Mouse (Mus musculus): ENCODE results near the gene Scfd2. TPM values are rescaled to one million over a fixed set of nuclear protein-coding genes. Genes with fewer than 3 reads are reported as not detected.

The Scfd2 gene
- polyA plus RNA-seq, 1 experiment from 2014 or later = 15.2 TPM

GRCm38 (mm10) chr5:74211346-74211745 is 320.2 kb downstream of the Scfd2 start:
- Histone ChIP-seq H3K36me3 (ENCODE audit: control insufficient read depth, insufficient read depth, low read length) (no peaks in the 10 kb centered on the region), H3K4me1 (replicated peaks; ENCODE audit: control insufficient read depth, insufficient read depth) (0 out of 2 replicates have a peak, but pooled peaks cover 13% of the 10 kb centered on the region), H3K4me2 (replicated peaks; ENCODE audit: low read depth) (no peak overlapping the region), H3K9ac (ENCODE audit: low read length) (no peak overlapping the region), H3K27me3 (ENCODE audit: control insufficient read depth, insufficient read depth, low read length) (no peaks in the 10 kb centered on the region), H3K27ac (replicated peaks) (no peak overlapping the region), H3K4me3 (ENCODE audit: low read depth, low read length) (no peak overlapping the region), H3K9me3 (ENCODE audit: control insufficient read depth, low read length) (no peaks in the 10 kb centered on the region)
- no peak for ATAC-seq (ENCODE audit: low FRiP score, low TSS enrichment)
- no peak for DNase-seq (ENCODE audit: low spot score)
- 70% methylated on average over 11 of the region's 11 CpGs for WGBS
- TF ChIP-seq EP300 (optimal IDR thresholded peaks at IDR 0.05) (no peak), CTCF (IDR thresholded peaks at IDR 0.05; ENCODE audit: low read depth) (no peak)

- H3K4me1 ChIP-seq (replicated peaks; ENCODE audit: control insufficient read depth, insufficient read depth) = 0 out of 2 replicates have a peak, but pooled peaks cover 9% of the 10 kb centered on the region
- H3K4me2 ChIP-seq (replicated peaks; ENCODE audit: low read depth) = no peak overlapping the region
- H3K36me3 ChIP-seq (ENCODE audit: control insufficient read depth, insufficient read depth, low read length) = no peaks in the 10 kb centered on the region
- H3K9me3 ChIP-seq (ENCODE audit: control insufficient read depth, low read length) = no peaks in the 10 kb centered on the region
- TF ChIP-seq CTCF (IDR thresholded peaks at IDR 0.05; ENCODE audit: low read depth) (no peak), EP300 (optimal IDR thresholded peaks at IDR 0.05) (no peak)
- no peak overlapping the region for H3K4me3 ChIP-seq (ENCODE audit: low read depth, low read length)
- H3K9ac ChIP-seq (ENCODE audit: low read length) = no peak overlapping the region
- no peak overlapping the region for H3K27ac ChIP-seq (replicated peaks)
- DNase-seq (ENCODE audit: low spot score) (no peak), ATAC-seq (ENCODE audit: low FRiP score, low TSS enrichment) (no peak)
- 50% methylated on average over 4 of the region's 4 CpGs for WGBS
- H3K27me3 ChIP-seq (ENCODE audit: control insufficient read depth, insufficient read depth, low read length) = no peaks in the 10 kb centered on the region
These were observed 321.9 kb downstream of the Scfd2 start for GRCm38 (mm10) chr5:74209640-74210039.

GRCm38 (mm10) chr5:74208438-74208837 is 323.1 kb downstream of the Scfd2 start:
- DNase-seq (ENCODE audit: low spot score) (no peak), ATAC-seq (ENCODE audit: low FRiP score, low TSS enrichment) (peak; percentile 45; the same call in 1 of the 2 replicates)
- 56% methylated on average over 7 of the region's 7 CpGs for WGBS
- H3K9me3 ChIP-seq (ENCODE audit: control insufficient read depth, low read length) = no peaks in the 10 kb centered on the region
- 0 out of 2 replicates have a peak, but pooled peaks cover 9% of the 10 kb centered on the region for H3K4me1 ChIP-seq (replicated peaks; ENCODE audit: control insufficient read depth, insufficient read depth)
- no peak overlapping the region for H3K4me3 ChIP-seq (ENCODE audit: low read depth, low read length)
- no peaks in the 10 kb centered on the region for H3K27me3 ChIP-seq (ENCODE audit: control insufficient read depth, insufficient read depth, low read length)
- H3K9ac ChIP-seq (ENCODE audit: low read length) = no peak overlapping the region
- H3K36me3 ChIP-seq (ENCODE audit: control insufficient read depth, insufficient read depth, low read length) = no peaks in the 10 kb centered on the region
- TF ChIP-seq EP300 (optimal IDR thresholded peaks at IDR 0.05) = no peak
- no peak for TF ChIP-seq CTCF (IDR thresholded peaks at IDR 0.05; ENCODE audit: low read depth)
- peak overlapping the region; percentile 1; the same call in 1 of the 2 replicates for H3K27ac ChIP-seq (replicated peaks)
- no peak overlapping the region for H3K4me2 ChIP-seq (replicated peaks; ENCODE audit: low read depth)

GRCm38 (mm10) chr5:74207209-74207608 is 324.4 kb downstream of the Scfd2 start:
- TF ChIP-seq EP300 (optimal IDR thresholded peaks at IDR 0.05) (no peak), CTCF (IDR thresholded peaks at IDR 0.05; ENCODE audit: low read depth) (no peak)
- no peaks in the 10 kb centered on the region for H3K9me3 ChIP-seq (ENCODE audit: control insufficient read depth, low read length)
- DNase-seq (ENCODE audit: low spot score) = no peak
- H3K36me3 ChIP-seq (ENCODE audit: control insufficient read depth, insufficient read depth, low read length) = no peaks in the 10 kb centered on the region
- 0 out of 2 replicates have a peak, but pooled peaks cover 9% of the 10 kb centered on the region for H3K4me1 ChIP-seq (replicated peaks; ENCODE audit: control insufficient read depth, insufficient read depth)
- H3K9ac ChIP-seq (ENCODE audit: low read length) = no peak overlapping the region
- ATAC-seq (ENCODE audit: low FRiP score, low TSS enrichment) = no peak
- H3K4me2 ChIP-seq (replicated peaks; ENCODE audit: low read depth) = no peak overlapping the region
- H3K27ac ChIP-seq (replicated peaks) = no peak overlapping the region
- no peak overlapping the region for H3K4me3 ChIP-seq (ENCODE audit: low read depth, low read length)
- H3K27me3 ChIP-seq (ENCODE audit: control insufficient read depth, insufficient read depth, low read length) = no peaks in the 10 kb centered on the region
- WGBS = 65% methylated on average over 3 of the region's 3 CpGs

GRCm38 (mm10) chr5:74206649-74207048 is 324.9 kb downstream of the Scfd2 start:
- DNase-seq (ENCODE audit: low spot score) (no peak), ATAC-seq (ENCODE audit: low FRiP score, low TSS enrichment) (no peak)
- Histone ChIP-seq H3K9me3 (ENCODE audit: control insufficient read depth, low read length) (no peaks in the 10 kb centered on the region), H3K4me3 (ENCODE audit: low read depth, low read length) (no peak overlapping the region), H3K36me3 (ENCODE audit: control insufficient read depth, insufficient read depth, low read length) (no peaks in the 10 kb centered on the region), H3K4me1 (replicated peaks; ENCODE audit: control insufficient read depth, insufficient read depth) (0 out of 2 replicates have a peak, but pooled peaks cover 9% of the 10 kb centered on the region), H3K9ac (ENCODE audit: low read length) (no peak overlapping the region), H3K27ac (replicated peaks) (no peak overlapping the region), H3K4me2 (replicated peaks; ENCODE audit: low read depth) (no peak overlapping the region), H3K27me3 (ENCODE audit: control insufficient read depth, insufficient read depth, low read length) (no peaks in the 10 kb centered on the region)
- no peak for TF ChIP-seq CTCF (IDR thresholded peaks at IDR 0.05; ENCODE audit: low read depth)
- TF ChIP-seq EP300 (optimal IDR thresholded peaks at IDR 0.05) = no peak
- WGBS = 91% methylated on average over 7 of the region's 7 CpGs

- ATAC-seq (ENCODE audit: low FRiP score, low TSS enrichment) = 0 out of 2 replicates have a peak, but pooled peaks have one; percentile 23
- no peak for DNase-seq (ENCODE audit: low spot score)
- Histone ChIP-seq H3K36me3 (ENCODE audit: control insufficient read depth, insufficient read depth, low read length) (no peaks in the 10 kb centered on the region), H3K27ac (replicated peaks) (no peak overlapping the region), H3K4me1 (replicated peaks; ENCODE audit: control insufficient read depth, insufficient read depth) (0 out of 2 replicates have a peak, but pooled peaks cover 9% of the 10 kb centered on the region), H3K9ac (ENCODE audit: low read length) (no peak overlapping the region), H3K4me2 (replicated peaks; ENCODE audit: low read depth) (no peak overlapping the region), H3K27me3 (ENCODE audit: control insufficient read depth, insufficient read depth, low read length) (no peaks in the 10 kb centered on the region), H3K9me3 (ENCODE audit: control insufficient read depth, low read length) (no peaks in the 10 kb centered on the region), H3K4me3 (ENCODE audit: low read depth, low read length) (no peak overlapping the region)
- TF ChIP-seq CTCF (IDR thresholded peaks at IDR 0.05; ENCODE audit: low read depth) = no peak
- no peak for TF ChIP-seq EP300 (optimal IDR thresholded peaks at IDR 0.05)
- WGBS = 73% methylated on average over 7 of the region's 7 CpGs
These were observed 325.5 kb downstream of the Scfd2 start for GRCm38 (mm10) chr5:74206038-74206437.

All from stomach, postnatal 0 days (tissue).